Mouse (Mus musculus) NIH3T3 (cell line): ENCODE measurements around the gene Ggt6.
"Not testable (repeated sequence)": the region's sequence is repeated elsewhere in the genome, so short reads cannot be mapped to it uniquely, and the experiment has no call there.

Experiments
- DNase-seq: peaks from one replicate; pipeline ENCODE4 v3.0.0-alpha.2; 2012; ENCODE audit warnings: low read depth

Gene Ggt6

DNA sequence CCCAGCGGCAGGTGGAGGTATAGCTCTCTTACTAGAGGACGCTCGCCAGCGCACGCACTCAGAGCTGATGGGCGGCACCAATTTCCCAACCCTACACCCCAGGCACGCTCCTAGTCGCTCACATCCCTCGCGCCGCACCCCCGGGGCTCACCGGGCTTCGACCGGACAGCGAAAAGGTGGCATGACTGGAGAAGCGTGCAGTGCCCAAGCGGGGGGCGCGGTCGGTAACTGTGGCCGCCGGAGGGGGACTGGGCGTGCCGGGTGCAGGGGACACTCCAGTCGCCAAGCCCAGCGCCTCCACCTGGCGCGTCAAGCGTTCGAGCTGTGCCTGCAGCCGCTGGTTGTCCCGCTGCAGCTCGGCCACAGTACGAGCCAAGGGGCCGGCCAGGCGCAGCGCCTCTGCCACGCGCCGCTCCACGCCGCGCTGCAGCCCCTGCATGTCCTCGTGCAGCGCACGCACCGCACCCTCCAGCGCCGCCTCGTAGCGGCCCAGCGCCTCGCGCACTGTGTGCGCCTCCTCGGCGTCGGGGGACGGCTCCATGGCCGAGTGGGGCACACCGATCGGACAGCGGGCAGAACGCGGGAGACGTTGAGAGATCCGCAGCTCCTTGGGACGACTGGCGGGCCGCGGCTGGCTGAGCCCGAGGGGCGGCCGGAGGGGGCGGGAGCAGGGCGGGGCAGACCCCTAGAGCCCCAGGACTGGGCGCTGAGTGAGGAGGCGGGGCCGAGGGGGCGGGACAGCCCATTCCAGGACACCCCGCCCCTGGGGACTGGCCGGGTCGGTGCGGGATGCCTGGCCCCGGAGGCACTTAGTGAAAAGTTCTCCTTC is 24.0 kb upstream of the Ggt6 start, which contains the start of gene Smtnl2:
Gene Smtnl2 (minus strand): TSS at position 621 of the 829 bp plus-strand sequence.
- DNase-seq = no peak

DNA sequence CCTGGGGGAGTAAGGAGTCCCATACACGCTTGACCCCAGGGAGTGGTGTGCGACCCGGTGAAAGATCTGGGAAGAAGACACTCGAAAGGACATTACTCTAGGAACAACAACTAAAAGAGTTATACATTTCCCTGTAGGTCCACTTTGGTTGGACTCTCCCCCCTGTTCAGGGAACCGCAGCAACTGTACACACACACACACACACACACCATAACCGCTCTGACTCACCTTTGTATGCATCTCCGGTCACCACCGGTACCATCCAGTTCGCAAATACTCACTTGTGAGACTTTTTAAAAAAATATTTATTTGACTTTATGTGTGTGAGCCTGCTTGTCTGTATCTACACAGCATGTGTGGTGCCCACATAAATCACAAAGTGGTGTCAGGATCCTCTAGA is 23.4 kb upstream of the Ggt6 start:
- no peak for DNase-seq

DNA sequence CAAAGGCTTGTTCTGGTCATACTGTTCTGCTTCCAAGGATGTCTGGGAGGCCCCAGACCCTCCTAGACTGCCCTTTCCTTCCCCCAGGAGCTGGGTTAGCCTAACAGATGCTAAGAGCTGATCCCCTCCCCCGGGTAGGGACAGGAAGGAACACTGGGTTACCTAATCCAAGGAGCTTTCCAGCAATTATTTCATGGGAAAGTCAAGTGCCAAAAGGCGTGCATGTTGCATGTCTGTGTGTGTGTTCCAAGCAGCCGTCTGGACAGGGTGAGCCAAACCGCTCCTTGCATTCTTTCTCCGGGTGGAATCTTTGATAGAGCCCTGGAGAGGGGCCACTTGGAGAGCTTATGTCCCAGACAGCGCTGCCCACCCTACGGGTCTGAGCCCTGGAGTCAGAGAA is 22.3 kb upstream of the Ggt6 start:
- no peak for DNase-seq

DNA sequence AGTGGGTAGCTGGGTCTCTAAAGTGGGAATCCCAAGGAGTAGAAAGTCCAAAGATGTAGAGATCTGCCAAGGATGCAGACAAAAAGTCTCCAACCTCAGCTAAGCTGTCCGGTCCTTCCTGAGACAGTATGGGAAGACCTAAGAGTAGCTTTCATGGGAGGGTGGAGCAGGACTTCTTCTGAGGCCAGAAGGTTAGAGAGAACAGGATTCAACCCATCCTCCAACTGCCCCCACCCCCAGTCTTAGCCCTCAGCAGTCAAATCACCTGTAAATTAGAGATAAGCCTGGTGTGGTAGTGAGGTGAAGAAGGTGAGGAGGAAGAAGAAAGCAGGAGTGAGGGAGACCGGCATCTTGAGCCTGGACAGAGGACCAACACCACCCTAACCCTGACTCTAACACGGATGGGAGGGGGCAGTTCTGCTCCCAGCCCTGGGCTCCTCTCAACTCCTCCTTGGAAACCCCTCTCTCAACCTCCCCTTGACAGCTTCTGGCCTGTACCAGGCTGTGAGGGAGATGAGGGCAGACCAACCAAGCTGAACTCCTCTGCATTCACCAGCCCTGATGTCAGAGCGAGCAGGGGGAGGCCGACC is 21.6 kb upstream of the Ggt6 start:
- no peak for DNase-seq

DNA sequence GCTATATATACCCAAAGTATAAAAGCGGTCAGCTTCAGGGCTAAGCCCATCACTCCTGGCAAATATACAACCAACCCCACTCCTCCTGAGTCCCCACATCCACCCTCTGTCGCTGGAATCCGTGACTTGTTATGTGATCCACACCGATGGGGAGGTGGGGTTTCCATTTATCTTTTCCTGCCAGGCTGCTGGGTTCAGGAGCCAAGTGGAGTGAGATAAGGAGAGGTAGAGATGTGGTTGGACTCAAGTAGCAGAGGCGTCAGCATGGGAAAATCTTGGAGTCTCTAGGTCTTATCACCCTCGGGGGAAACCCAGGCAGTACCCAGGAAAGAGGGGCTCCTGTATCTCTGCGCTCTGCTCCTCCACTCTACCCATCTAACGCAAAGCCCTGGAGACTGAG is 20.2 kb upstream of the Ggt6 start:
- no peak for DNase-seq

DNA sequence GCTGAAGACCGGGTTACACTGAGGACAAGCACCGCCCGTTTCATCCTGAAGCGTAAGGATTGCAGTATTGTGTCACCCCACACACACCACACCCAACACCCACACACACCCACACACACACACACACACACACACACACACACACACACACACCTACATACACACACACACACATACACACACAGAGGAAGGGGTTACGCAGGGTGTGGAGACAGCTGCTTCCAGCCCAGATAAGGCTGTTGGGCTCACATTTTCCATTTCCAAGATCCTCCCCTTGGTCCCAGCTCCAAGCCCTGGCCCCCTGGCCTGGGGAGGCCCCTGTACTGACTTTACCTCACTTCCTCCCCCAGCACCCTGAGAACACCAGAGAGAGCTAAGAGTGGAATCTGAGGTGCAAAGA is 18.7 kb upstream of the Ggt6 start:
- DNase-seq = no peak

DNA sequence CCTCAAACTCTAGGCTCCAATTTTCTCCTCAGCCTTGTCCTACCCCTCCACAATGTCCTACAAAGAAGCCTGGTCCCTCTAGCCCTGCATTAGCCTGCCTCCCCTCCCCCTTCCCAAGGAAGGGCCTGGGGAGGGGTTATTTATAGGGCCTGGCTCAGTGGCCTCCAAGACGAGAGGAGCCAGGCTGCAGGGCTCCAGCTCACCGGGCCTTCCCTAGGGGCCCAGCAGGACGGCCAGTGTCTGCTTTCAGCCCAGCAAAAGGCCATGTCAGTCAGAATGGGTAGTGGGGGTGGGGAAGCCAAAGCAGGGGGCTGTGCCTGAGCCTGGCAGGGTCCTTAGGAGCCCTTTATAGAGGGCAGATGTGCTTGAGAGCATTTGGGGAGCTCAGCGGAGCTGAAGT is 17.9 kb upstream of the Ggt6 start:
- no peak for DNase-seq

DNA sequence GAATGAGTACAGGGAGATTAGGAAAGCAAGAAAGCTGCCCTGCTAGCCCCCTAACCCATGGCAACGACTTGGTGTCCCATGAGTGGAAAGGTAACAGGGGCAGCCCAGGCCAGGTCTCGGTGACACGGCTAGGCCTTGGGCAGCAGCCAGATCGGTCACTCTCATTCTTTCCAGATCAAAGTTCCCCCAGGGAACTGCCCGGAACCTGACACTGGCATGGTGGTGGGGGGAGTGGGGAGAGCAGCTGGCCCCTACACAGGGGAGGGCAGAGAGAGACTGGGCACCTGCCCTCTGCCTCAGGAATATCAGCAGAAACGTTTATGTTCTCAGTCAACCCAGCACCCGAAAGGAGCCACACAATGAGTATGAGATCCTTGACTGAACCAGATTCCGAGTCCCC is 17.1 kb upstream of the Ggt6 start:
- DNase-seq = no peak

DNA sequence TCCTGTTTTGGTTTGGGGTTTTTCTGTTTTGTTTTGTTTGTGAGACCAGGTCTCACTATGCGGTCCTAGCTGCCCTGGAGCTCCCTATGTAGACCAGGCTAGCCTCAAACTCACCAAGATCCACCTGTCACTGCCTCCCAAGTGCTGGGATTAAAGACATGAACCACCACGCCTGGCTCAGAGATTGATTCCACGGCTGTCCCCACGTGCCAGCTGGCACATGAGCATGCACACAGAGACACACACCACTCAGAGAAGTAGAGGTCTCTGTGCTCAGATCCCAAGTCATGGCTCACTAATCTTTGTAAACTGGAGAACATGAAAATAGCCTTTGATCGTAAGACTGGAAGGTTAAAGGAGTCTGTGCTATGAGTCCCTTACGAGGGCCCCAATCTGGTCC is 16.3 kb upstream of the Ggt6 start:
- DNase-seq = no peak

DNA sequence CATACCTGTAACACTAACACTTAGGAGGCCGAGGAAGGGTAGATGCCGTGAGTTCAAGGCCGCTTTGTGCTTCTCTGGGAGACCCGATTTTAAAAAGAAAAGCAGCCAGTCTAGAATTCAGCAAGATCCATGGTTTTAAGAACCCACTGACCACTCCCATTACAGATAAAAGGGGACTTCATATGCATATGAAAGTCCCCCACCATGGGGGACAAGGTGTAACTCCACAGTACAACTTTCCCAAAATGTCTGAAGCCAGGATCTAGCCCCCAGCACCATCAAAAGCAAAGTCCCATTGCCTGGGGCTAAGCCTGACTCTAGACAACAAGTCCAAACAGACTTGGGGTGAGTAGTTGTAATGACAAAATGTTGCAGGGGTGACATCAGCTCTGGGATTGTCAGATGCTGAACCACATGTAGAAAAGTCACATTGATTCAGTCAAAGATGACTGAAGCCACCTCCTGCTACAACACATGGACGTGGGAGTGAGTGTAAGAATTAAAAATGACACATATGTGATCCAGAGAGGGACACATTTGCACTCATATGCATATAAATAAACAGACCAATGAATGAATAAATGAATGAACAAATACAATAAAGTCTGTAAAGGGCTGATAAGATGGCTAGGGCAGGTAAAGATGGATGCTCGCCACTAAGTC is 14.7 kb upstream of the Ggt6 start:
- no peak for DNase-seq

DNA sequence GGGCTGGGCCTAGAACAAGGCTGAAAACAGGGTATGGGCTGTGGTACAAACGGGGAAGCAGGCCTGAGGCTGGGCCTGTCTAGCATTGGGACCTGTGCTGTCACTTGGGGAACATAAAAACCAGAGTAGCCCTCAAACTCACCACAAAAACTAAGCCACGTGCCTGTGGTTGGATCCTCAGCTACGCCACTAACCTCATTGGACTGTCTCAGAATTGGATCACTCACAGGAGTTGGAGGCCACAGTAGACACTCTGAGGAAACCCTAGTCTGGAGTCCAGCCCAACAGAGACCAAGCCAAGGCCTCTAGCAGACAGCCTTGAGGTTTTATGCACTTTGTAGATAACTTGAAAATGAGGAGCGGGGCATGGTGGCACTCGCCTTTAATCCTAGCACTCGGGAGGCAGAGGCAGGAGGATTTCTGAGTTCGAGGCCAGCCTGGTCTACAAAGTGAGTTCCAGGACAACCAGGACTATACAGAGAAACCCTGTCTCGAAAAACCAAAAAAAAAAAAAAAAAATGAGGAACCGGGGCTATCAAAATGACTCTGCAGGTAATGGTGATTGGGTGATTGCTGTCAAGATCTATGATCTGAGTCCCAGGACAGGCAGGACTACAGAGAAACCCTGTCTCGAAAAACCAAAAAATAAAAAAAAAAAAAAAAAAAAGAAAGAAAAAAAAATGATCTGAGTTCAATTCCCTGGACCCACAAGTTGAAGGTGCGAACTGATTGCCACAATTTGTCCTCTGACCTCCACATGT is 13.6 kb upstream of the Ggt6 start:
- no peak for DNase-seq

DNA sequence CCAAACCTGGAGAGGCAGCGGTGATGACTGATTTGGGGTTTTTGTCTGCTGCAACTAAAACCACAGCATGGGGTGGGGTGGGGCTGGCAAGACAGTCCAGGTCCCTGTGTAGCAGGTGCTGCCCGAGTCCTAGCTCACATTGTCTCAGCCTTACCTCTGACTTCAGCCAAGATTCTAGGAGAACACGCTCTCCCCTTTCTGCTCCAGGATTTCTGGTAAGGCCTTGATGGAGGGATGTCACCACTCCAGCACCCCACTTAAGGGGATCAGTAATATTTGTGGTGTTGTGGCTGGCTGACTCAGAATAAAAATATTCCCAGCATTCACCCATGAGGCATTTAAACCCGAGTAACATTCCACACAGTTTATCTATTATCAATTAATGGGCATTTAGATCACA is 11.6 kb upstream of the Ggt6 start:
- peak; percentile 34 for DNase-seq

DNA sequence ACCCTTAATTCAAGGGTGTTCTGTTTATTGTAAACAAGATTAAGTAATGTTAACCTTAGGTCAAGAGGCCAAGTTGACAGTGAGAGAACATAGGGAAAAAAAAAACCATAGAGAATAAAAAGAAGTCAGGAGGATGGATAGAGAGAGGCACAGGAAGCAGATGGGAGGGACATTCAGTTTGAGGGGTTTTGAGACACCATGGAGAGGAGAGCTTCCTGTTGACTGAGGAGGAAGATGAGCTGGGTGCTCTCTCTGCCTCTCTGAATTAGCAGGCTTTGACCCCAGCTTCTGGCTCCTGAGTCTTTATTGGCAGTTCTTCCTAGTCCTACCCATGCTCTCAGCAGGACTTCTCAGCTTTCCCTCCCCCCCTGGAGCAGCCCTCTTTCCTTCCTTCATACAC is 10.1 kb upstream of the Ggt6 start:
- no peak for DNase-seq

DNA sequence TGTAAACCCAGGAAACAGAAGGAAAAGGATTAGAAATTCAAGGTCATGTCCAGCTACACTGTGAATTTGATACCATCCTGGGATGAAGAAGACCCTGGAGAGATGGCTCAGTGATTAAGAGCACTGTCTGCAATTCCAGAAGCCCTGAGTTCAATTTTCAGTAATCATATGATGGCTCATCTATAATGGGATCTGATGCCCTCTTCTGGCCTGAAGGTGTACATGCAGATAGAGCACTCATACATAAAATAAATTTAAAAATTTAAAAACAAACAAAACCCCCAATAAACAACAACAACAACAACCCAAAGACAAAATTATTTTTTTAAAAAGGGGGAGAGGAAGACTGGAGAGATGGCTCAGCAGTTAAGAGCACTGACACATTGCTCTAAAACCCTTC is 8.4 kb upstream of the Ggt6 start:
- no peak for DNase-seq

DNA sequence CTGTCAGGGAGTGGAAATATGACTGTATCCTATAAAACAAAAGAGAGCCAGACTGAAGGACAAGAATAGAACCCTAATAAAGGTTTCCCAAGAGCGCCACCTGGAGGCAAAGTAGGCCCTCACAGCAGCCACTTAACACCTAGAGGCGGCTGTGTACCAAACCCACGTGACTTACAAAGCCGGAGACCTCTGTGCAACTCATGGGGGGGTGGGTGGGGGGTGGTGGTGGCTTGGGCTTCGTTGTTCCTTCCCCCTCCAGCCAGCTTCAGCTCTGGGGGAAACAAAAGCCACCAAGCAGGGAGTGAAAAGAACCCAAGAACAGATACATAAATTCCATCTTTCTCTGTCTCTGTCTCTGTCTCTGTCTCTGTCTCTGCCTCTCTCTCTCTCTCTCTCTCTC is 6.6 kb upstream of the Ggt6 start:
- DNase-seq = peak; percentile 61

DNA sequence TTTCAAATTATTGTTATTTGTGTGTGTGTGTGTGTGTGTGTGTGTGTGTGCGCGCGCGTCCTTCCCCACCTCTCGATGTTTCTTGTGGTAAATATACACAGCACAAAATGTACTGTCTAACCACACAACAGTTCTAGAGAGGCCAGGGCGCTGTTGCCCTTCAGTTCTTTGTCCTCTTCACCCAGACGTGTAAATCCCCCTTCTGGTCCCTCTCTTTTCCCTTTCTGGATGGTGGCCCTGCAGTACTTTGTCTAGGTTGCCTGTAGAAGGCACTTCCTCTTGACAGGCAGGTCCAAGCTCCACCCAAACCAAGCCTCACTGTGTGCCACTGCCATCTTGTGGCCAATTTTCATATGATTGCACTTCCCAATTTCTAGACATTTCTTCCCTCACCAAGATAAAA is 6.0 kb upstream of the Ggt6 start:
- peak; percentile 83 for DNase-seq

DNA sequence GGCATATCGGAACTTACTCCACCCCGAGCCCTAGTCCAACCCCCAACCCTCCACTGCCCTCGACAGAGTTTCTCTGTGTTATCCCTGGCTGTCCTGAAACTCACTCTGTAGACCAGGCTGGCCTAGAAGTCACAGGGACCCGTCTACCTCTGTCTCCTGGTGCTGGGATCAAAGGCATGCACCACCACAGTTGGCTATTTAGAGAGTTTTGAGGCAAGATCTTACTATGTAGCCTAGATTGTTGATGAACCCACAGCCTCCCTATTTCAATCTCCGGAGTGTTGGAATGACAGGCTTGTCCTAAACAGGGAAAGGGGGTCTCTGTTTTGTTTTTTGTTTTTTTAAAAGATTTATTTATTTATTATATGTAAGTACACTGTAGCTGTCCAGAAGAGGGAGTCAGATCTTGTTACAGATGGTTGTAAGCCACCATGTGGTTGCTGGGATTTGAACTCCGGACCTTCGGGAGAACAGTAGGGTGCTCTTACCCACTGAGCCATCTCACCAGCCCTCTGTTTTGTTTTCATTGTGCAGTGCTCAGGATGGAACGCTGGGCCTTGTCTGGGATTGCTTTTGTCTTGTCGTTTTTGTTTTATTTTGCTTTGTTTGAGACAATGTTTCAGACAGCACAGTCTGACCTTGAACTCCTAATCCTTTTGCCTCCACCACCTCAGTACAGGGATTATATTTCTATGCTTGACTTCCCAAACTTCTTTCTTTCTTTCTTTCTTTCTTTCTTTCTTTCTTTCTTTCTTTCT is 4.8 kb upstream of the Ggt6 start:
- DNase-seq = not testable (repeated sequence)

DNA sequence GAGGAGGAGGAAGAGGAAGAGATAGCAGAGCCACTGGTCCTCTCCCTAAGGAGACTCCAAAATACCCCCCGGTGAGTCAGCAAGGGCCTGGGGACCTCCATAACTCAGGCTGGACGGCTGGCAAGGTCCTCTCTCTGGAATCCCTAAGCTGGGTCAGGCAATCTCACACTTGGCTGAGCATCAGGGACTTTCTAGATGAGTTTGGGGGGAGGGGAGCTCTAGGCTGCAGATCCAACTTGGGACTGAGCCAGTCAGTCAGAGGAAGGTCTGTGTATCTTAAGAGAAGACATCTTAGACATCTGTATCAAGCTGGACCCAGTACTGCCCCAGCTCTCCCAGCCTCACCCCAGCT is 344 bp downstream of the Ggt6 start:
- peak; percentile 69 for DNase-seq

DNA sequence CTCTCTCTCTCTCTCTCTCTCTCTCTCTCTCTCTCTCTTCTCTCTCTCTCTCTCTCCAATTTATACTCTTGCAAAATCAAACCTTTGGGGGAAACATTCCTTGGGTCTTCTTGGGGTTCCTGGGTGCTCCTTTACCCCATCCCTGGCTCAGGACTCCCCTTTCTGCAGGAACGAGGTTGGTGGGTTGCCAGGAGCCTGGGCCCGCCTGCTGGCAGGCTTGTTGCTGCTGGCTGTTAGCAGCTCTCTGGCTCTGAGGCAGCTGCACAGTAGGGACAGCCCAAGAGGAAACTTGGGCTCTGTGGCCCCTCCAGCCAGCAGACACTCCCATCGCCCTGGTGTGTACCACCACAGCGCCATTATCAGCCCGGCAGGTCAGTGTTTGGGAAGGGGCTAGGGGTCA is 945 bp downstream of the Ggt6 start:
- peak; percentile 53 for DNase-seq

DNA sequence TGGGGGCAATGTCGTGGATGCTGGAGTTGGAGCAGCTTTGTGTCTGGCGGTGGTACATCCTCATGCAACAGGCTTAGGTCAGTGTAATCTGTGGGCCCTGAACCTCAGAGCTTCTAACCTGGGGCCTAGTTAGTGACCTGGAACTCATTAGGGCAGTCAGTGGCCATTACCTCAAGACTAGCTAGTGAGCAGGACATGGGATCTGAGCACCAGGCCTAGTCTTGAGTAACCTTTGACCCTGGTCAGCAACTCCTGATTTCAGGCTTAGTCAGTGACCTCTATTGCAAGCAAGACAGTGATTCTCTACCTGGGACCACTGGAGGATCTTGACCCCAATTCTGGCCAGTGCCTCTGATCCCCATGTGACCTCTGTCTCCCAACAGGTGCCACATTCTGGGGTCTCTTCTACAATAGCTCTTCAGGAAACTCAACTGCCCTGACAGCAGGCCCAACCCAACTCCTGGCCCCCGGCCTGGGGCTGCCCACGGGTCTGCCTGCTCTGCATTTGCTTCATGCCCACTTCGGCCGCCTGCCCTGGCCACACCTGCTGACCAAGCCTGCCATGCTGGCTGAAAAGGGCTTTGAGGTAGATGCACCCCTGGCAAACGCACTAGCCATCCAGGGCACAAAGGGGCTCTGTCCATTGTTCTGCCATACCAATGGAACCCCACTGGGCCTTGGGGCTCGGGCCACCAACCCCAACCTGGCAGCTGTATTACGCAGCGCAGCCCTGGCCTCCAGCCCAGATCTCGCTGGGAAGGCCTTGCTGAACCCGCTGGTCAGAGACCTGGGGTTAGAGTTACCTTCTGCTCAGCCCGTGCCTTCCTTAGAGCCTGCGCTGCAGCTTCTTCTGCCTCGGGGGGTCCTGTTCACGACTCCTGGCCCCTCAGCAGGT is 1.7 kb downstream of the Ggt6 start:
- no peak for DNase-seq

DNA sequence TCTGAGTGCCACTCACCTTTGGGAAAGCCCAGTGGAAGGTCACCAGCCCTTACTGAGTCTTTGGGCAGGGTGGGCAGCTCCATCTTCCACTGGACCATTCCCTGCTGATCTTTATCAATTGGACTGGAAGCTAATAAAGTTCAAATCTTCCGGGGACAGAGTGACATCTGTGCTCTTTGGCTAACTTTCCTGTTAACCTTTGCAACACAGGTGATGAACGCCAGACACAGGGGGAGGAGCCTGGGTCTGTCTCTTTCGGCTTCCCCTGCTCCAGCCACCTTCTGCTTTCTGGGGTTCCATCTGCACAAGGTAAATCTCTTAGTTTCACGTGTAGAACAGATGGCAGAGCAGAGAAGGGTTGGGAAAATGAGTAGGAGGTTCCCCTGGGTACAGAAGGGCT is 3.1 kb downstream of the Ggt6 start:
- no peak for DNase-seq
